Mouse (Mus musculus): Measurements from ENCODE around the gene Abhd17a.

Gene Abhd17a

GRCm38 (mm10) chr10:80546945-80547344 is 43.2 kb downstream of the Abhd17a start:
- DNase-seq (ENCODE audit: low spot score): no peak

- DNase-seq (ENCODE audit: low spot score): no peak
Observed at GRCm38 (mm10) chr10:80545590-80545989, 44.6 kb downstream of the Abhd17a start.

GRCm38 (mm10) chr10:80543873-80544272 is 46.3 kb downstream of the Abhd17a start:
- DNase-seq (ENCODE audit: low spot score): no peak

- no peak for DNase-seq (ENCODE audit: low spot score)
Observed at GRCm38 (mm10) chr10:80539493-80539892, 50.6 kb downstream of the Abhd17a start.

GRCm38 (mm10) chr10:80538710-80539394 is 51.3 kb downstream of the Abhd17a start, which contains the start of gene Atp8b3:
Atp8b3 (minus strand) TSS chr10:80539124.
- peak; percentile 80 for DNase-seq (ENCODE audit: low spot score)

- DNase-seq (ENCODE audit: low spot score): no peak
Observed at GRCm38 (mm10) chr10:80538180-80538579, 52.0 kb downstream of the Abhd17a start.

- no peak for DNase-seq (ENCODE audit: low spot score)
Observed at GRCm38 (mm10) chr10:80535711-80536110, 54.4 kb downstream of the Abhd17a start.

- DNase-seq (ENCODE audit: low spot score): no peak
Observed at GRCm38 (mm10) chr10:80535071-80535470, 55.1 kb downstream of the Abhd17a start.

GRCm38 (mm10) chr10:80533704-80534103 is 56.4 kb downstream of the Abhd17a start:
- peak; percentile 67 for DNase-seq (ENCODE audit: low spot score)
